Mouse (Mus musculus) B cell, adult 62 days (primary cell): ENCODE measurements around the gene Vps13d. TPM values are rescaled to one million over a fixed set of nuclear protein-coding genes. Genes with fewer than 3 reads are reported as not detected.

Experiments
- total RNA-seq: library from RNA; stranded (reverse); gene quantifications from 4 replicates; pipeline ENCODE4 v1.2.4, GENCODE M21; 2023

The Vps13d gene
- total RNA-seq, result 59.5 to 73.7 TPM (median 64.5 TPM) in 4 replicates

GRCm38 (mm10) chr4:145194559-145195162 lies at the start of gene Vps13d:
Gene Vps13d, minus strand, starts transcription at chr4:145195005.

Other genes with a start within 250 kb of the Vps13d start
- 19.8 to 22.7 TPM (median 21.3 TPM) in 4 replicates for gene Tnfrsf1b, start 51.9 kb upstream of the Vps13d start, total RNA-seq
- gene Tnfrsf8, start 120.2 kb upstream of the Vps13d start, total RNA-seq, result 0.17 to 0.27 TPM (median 0.24 TPM) in 3 of 4 replicates, not detected in the other